Mouse (Mus musculus) adrenal gland, postnatal 36 days (tissue): ENCODE measurements around the gene Rpusd1. TPM values are rescaled to one million over a fixed set of nuclear protein-coding genes. Genes with fewer than 3 reads are reported as not detected.

Experiments used
- microRNA-seq: library from miRNA; unstranded; fragments of <30 nt; microRNA quantifications from one replicate; pipeline ENCODE4 v1.2.0, GENCODE M21; 2021
- total RNA-seq, 2 experiments: library from RNA; stranded (reverse); gene quantifications; 2 replicates each; pipeline ENCODE4 v1.2.3; 2021

Gene Rpusd1
- total RNA-seq, 2 experiments from 2014 or later = 12.5 to 13.4 TPM

Small RNAs within 50 kb of the gene (microRNA-seq; reads per million reads assigned to microRNA genes)
- not detected for gene Gm25083
- not detected for gene Mir6966

Other genes with a start within 250 kb of the Rpusd1 start
- under 1 TPM; 0.49 to 0.53 TPM for gene Sstr5, start 230.4 kb upstream of the Rpusd1 start, total RNA-seq
- 1 to 10 TPM; 1.3 to 2.5 TPM for gene Sox8, start 157.0 kb upstream of the Rpusd1 start, total RNA-seq
- 10 to 100 TPM; 29.6 to 37.9 TPM for gene Lmf1, start 148.6 kb upstream of the Rpusd1 start, total RNA-seq
- gene Gng13, start 10.5 kb upstream of the Rpusd1 start, total RNA-seq = 1 to 10 TPM; 1.7 to 2.3 TPM
- gene Chtf18, start 251 bp upstream of the Rpusd1 start, total RNA-seq = 1 to 10 TPM; 3.6 to 4.0 TPM
- gene Mslnl, start 8.4 kb downstream of the Rpusd1 start, total RNA-seq = not detected
- 1 to 10 TPM; 5.5 to 8.2 TPM for gene Msln, start 26.7 kb downstream of the Rpusd1 start, total RNA-seq
- 10 to 100 TPM; 26.0 to 31.0 TPM for gene Narfl, start 46.1 kb downstream of the Rpusd1 start, total RNA-seq
- 10 to 100 TPM; 17.6 to 32.8 TPM for gene Haghl, start 58.0 kb downstream of the Rpusd1 start, total RNA-seq
- gene Ccdc78, start 58.9 kb downstream of the Rpusd1 start, total RNA-seq = not detected
- 10 to 100 TPM; 76.7 to 85.4 TPM for gene Fam173a, start 65.2 kb downstream of the Rpusd1 start, total RNA-seq
- not detected for gene AC134908.4, start 68.0 kb downstream of the Rpusd1 start, total RNA-seq
- 10 to 100 TPM; 24.5 to 27.7 TPM for gene Metrn, start 69.5 kb downstream of the Rpusd1 start, total RNA-seq
- gene Fbxl16, start 81.4 kb downstream of the Rpusd1 start, total RNA-seq = 10 to 100 TPM; 19.4 to 34.2 TPM
- gene Wdr24, start 96.0 kb downstream of the Rpusd1 start, total RNA-seq = 10 to 100 TPM; 16.6 to 20.8 TPM
- 10 to 100 TPM; 87.8 to 93.9 TPM for gene Jmjd8, start 101.2 kb downstream of the Rpusd1 start, total RNA-seq
- 100 to 1,000 TPM; 167 to 173 TPM for gene Stub1, start 105.7 kb downstream of the Rpusd1 start, total RNA-seq
- gene Rhbdl1, start 109.6 kb downstream of the Rpusd1 start, total RNA-seq = 10 to 100 TPM; 17.4 to 20.3 TPM
- 10 to 100 TPM in 1 of 2 experiments, 1 to 10 TPM in 1; 9.5 to 13.3 TPM for gene Gm20683, start 114.1 kb downstream of the Rpusd1 start, total RNA-seq
- gene Rhot2, start 117.2 kb downstream of the Rpusd1 start, total RNA-seq = 100 to 1,000 TPM in 1 of 2 experiments, 10 to 100 TPM in 1; 97.2 to 104 TPM
- gene Wdr90, start 133.8 kb downstream of the Rpusd1 start, total RNA-seq = 10 to 100 TPM; 12.9 to 15.6 TPM
- gene Mcrip2, start 141.1 kb downstream of the Rpusd1 start, total RNA-seq = 100 to 1,000 TPM; 340 to 398 TPM
- 100 to 1,000 TPM; 106 to 124 TPM for gene Mettl26, start 147.4 kb downstream of the Rpusd1 start, total RNA-seq
- 1 to 10 TPM in 1 of 2 experiments, under 1 TPM in 1; 0.99 to 1.2 TPM for gene Wfikkn1, start 153.2 kb downstream of the Rpusd1 start, total RNA-seq
- 10 to 100 TPM; 20.6 to 46.0 TPM for gene Rab40c, start 192.1 kb downstream of the Rpusd1 start, total RNA-seq
- gene Pigq, start 217.3 kb downstream of the Rpusd1 start, total RNA-seq = 100 to 1,000 TPM in 1 of 2 experiments, 10 to 100 TPM in 1; 96.8 to 117 TPM
- not detected for gene Nhlrc4, start 217.3 kb downstream of the Rpusd1 start, total RNA-seq
- gene A930017K11Rik, start 224.9 kb downstream of the Rpusd1 start, total RNA-seq = not detected